ENCODE assay signal across 1 mouse cellular context in genomic region chr10:128303126-128304021, GRCm38 (mm10).
TF ChIP-seq lines count a peak whose summit lies in the region.

Pan2 (plus strand) TSS chr10:128303335.

TF ChIP-seq in CH12.LX, 34 proteins besides CTCF, POLR2A, EP300 and RAD21 (continued from another document):
- TF ChIP-seq HCFC1 (IDR thresholded peaks at IDR 0.05; ENCODE audit: low read depth, low read length) (peak; percentile 76), SMC3 (IDR thresholded peaks at IDR 0.05; ENCODE audit: low read depth, low read length) (no peak), JUN (IDR thresholded peaks at IDR 0.05; ENCODE audit: insufficient read depth, low read depth, low read length) (peak; percentile 1; the same call in 1 of the 2 replicates), MAFK (IDR thresholded peaks at IDR 0.05; ENCODE audit: insufficient replicate concordance, low read length) (no peak), GABPA (IDR thresholded peaks at IDR 0.05; ENCODE audit: insufficient replicate concordance, low read depth, low read length) (no peak; the same call in 1 of the 2 replicates), NELFE (IDR thresholded peaks at IDR 0.05; ENCODE audit: low read depth, low read length) (peak; percentile 88), CHD2 (IDR thresholded peaks at IDR 0.05; ENCODE audit: low read length) (peak; percentile 97), MYC (IDR thresholded peaks at IDR 0.05; ENCODE audit: low read depth, low read length) (peak; percentile 78), TCF12 (IDR thresholded peaks at IDR 0.05; ENCODE audit: low read depth, low read length) (peak; percentile 55), BHLHE40 (IDR thresholded peaks at IDR 0.05; ENCODE audit: low read depth, low read length) (no peak), USF2 (conservative IDR thresholded peaks at IDR 0.05; ENCODE audit: low read depth, low read length) (no peak), ZMIZ1 (IDR thresholded peaks at IDR 0.05; ENCODE audit: low read depth, low read length) (peak; percentile 75), MAX (IDR thresholded peaks at IDR 0.05; ENCODE audit: low read length) (peak; percentile 60; the same call in 1 of the 2 replicates)
